Mouse (Mus musculus): Measurements from ENCODE around the gene Pih1d2. TPM values are rescaled to one million over a fixed set of nuclear protein-coding genes. Genes with fewer than 3 reads are reported as not detected.

The Pih1d2 gene
- total RNA-seq, 2 experiments from 2014 or later: 2.9 to 3.7 TPM

Other genes with a start within 250 kb of the Pih1d2 start
- 1 to 10 TPM in 1 of 2 experiments, under 1 TPM in 1; 0.25 to 3.2 TPM for gene Plet1, start 122.8 kb upstream of the Pih1d2 start, total RNA-seq (2021)
- gene Pts, start 88.6 kb upstream of the Pih1d2 start, total RNA-seq (2021): 10 to 100 TPM; 71.9 to 77.2 TPM
- 1 to 10 TPM; 5.6 to 6.3 TPM for gene Il18, start 62.5 kb upstream of the Pih1d2 start, total RNA-seq (2021)
- gene Bco2, start 62.1 kb upstream of the Pih1d2 start, total RNA-seq (2021): 1 to 10 TPM; 2.3 to 4.1 TPM
- not detected for gene Tex12, start 56.0 kb upstream of the Pih1d2 start, total RNA-seq (2021)
- gene Sdhd, start 13.5 kb upstream of the Pih1d2 start, total RNA-seq (2021): 100 to 1,000 TPM; 252 to 272 TPM
- gene Timm8b, start 13.4 kb upstream of the Pih1d2 start, total RNA-seq (2021): 100 to 1,000 TPM; 134 to 149 TPM
- 10 to 100 TPM; 36.8 to 38.8 TPM for gene Nkapd1, start 143 bp downstream of the Pih1d2 start, total RNA-seq (2021)
- 100 to 1,000 TPM; 117 to 122 TPM for gene Dlat, start 42.5 kb downstream of the Pih1d2 start, total RNA-seq (2021)
- gene Dixdc1, start 122.2 kb downstream of the Pih1d2 start, total RNA-seq (2021): 10 to 100 TPM; 16.0 to 19.7 TPM
- gene 2310030G06Rik, start 129.2 kb downstream of the Pih1d2 start, total RNA-seq (2021): 10 to 100 TPM; 11.2 to 11.4 TPM
- gene Cryab, start 134.0 kb downstream of the Pih1d2 start, total RNA-seq (2021): 10 to 100 TPM; 47.8 to 84.1 TPM
- 1 to 10 TPM; 4.8 to 7.6 TPM for gene Hspb2, start 135.0 kb downstream of the Pih1d2 start, total RNA-seq (2021)
- gene Fdxacb1, start 150.9 kb downstream of the Pih1d2 start, total RNA-seq (2021): 1 to 10 TPM; 8.2 to 9.7 TPM
- gene Alg9, start 157.7 kb downstream of the Pih1d2 start, total RNA-seq (2021): 10 to 100 TPM; 21.4 to 22.5 TPM
- 10 to 100 TPM; 35.5 to 36.5 TPM for gene 1110032A03Rik, start 158.2 kb downstream of the Pih1d2 start, total RNA-seq (2021)
- 10 to 100 TPM; 35.8 to 35.9 TPM for gene Ppp2r1b, start 228.0 kb downstream of the Pih1d2 start, total RNA-seq (2021)

All from adrenal gland, postnatal 4 days (tissue).